Mouse (Mus musculus): ENCODE measurements around the gene Krba1.

GRCm38 (mm10) chr6:48466715-48467114 lies 71.3 kb downstream of the Krba1 start:
- no peak for TF ChIP-seq POLR2A (IDR thresholded peaks at IDR 0.05; ENCODE audit: extremely low read depth, insufficient read depth, low read length)
- TF ChIP-seq CTCF (IDR thresholded peaks at IDR 0.05; ENCODE audit: low read depth, low read length) = no peak

Data from liver, adult 2 months (tissue).